Mouse (Mus musculus): ENCODE data around the gene Ankrd11. TPM values are rescaled to one million over a fixed set of nuclear protein-coding genes. Genes with fewer than 3 reads are reported as not detected.

Ankrd11 gene
- total RNA-seq, 1 experiment from 2014 or later: 111 TPM

DNA sequence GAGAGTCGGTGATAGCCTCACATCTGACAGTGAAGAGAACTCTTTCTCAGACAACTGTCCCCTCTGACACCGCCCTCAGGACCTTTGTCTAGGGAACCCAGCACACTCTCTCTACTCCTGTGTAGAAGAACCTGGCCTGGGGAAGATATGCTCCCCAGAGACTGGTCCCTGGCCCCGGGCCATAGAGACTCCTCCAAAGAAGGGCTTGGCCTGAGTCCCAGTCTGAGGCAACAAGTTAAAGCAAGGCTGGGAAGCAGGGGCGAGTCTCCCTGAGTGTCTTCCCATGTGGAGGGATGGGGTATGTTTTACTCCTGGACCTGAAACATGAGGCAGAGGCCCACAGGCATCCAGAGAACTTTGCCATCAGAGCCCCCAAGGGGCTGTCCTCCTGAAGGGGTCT lies 196.4 kb downstream of the Ankrd11 start:
- DNase-seq: peak; percentile 26

- DNase-seq: no peak
Observed at GRCm38 (mm10) chr8:122844161-122844560, 197.9 kb downstream of the Ankrd11 start.

- no peak for DNase-seq
Observed at GRCm38 (mm10) chr8:122836696-122837095, 205.4 kb downstream of the Ankrd11 start.

- no peak for DNase-seq
Observed at GRCm38 (mm10) chr8:122836199-122836598, 205.9 kb downstream of the Ankrd11 start.

DNA sequence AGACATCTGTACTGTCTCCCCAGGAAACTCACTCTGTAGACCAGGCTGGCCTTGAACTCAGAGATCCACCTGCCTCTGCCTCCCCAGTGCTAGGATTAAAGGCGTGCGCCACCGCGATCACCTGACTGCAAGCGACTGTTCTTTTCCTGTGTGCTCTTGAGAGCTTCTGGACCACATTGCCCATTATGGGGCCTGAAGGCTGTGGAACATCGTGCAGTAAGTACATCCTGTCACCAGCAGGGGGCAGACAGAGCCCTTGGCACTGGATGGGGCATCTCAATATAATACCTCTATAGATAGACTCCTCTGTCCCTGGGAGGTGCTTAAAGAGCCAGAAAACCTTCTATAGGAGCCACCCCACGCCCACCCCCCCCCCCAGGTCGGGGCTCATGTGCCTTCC lies 207.1 kb downstream of the Ankrd11 start:
- peak; percentile 78 for DNase-seq

DNA sequence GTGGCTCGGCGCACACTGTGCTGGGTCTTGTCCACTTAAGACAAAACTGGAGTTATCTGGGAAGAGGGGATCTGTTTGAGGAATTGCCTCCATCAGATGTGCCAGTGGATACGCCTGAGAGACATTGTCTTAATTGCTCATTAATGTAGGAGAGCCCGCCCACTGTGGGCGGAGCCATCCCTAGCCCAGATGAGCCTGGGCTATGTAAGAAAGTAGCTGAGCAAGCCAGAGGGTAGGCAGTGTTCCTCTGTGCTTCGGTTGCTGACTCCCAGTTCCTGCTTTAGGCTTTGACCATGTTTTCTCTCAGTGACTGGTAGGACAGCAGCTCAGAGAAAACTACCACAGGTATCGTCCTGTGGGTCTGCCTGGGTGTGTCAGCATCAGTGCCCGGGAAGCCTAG lies 207.7 kb downstream of the Ankrd11 start:
- DNase-seq: no peak

Other genes with a start within 250 kb of the Ankrd11 start
- 0.55 TPM in 1 of 2 replicates, not detected in the other for gene Cdh15, start 194.3 kb downstream of the Ankrd11 start, total RNA-seq (2021)
- 91.5 and 97.5 TPM in 2 replicates for gene Spg7, start 20.7 kb upstream of the Ankrd11 start, total RNA-seq (2021)
- 560 and 633 TPM in 2 replicates for gene Rpl13, start 60.1 kb upstream of the Ankrd11 start, total RNA-seq (2021)
- gene Cpne7, start 75.1 kb upstream of the Ankrd11 start, total RNA-seq (2021): 4.6 and 6.4 TPM in 2 replicates
- 5.3 and 5.5 TPM in 2 replicates for gene Sult5a1, start 116.0 kb upstream of the Ankrd11 start, total RNA-seq (2021)
- 30.1 and 32.6 TPM in 2 replicates for gene Dpep1, start 144.0 kb upstream of the Ankrd11 start, total RNA-seq (2021)
- 79.0 and 97.8 TPM in 2 replicates for gene Chmp1a, start 170.5 kb upstream of the Ankrd11 start, total RNA-seq (2021)
- 3.3 and 4.0 TPM in 2 replicates for gene Spata33, start 170.6 kb upstream of the Ankrd11 start, total RNA-seq (2021)
- gene Cdk10, start 182.6 kb upstream of the Ankrd11 start, total RNA-seq (2021): 68.7 and 78.2 TPM in 2 replicates
- gene Spata2l, start 194.0 kb upstream of the Ankrd11 start, total RNA-seq (2021): 15.6 and 17.9 TPM in 2 replicates
- 32.3 and 33.0 TPM in 2 replicates for gene Zfp276, start 211.9 kb upstream of the Ankrd11 start, total RNA-seq (2021)
- gene Vps9d1, start 212.1 kb upstream of the Ankrd11 start, total RNA-seq (2021): 25.2 and 36.7 TPM in 2 replicates

Data from adrenal gland, postnatal 25 days (tissue).